Mouse (Mus musculus) olfactory bulb, adult 2 months (tissue): ENCODE data around the gene Dnase1l3.

Source experiments
- CTCF ChIP-seq: fragments of 200-500 bp; IDR thresholded peaks from 2 replicates; pipeline ENCODE4 v1.5.1; 2012; ENCODE audit warnings: low read depth, mild to moderate bottlenecking, low read length, moderate library complexity; ENCODE audit not compliant: insufficient read depth
- POLR2A ChIP-seq: fragments of 200-500 bp; IDR thresholded peaks from 2 replicates; pipeline ENCODE4 v1.6.1; 2012; ENCODE audit warnings: mild to moderate bottlenecking, low read depth, low read length, moderate library complexity; ENCODE audit not compliant: insufficient read depth

DNA sequence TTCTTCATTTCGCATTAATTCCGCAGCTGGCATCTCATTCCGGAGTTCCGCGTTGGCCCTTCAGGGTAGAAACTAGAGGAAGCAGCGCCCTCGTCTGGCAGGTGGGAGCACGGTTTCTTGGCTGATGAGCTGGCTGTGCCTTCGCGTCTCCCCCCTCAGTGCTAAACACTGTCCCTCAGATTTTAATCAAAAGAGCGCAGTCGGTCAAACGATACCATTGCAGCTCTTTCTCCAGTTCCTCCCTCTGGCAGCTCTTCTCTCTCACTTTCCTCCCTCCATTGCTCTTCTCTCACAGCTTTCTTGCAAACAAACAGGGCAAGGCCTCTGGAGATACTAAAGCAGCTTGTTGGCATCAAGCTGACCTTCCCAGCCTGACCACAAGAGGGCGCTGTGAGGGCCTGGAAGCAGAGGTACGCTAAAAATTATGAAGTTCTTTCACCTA, 2.9 kb upstream of the Dnase1l3 start:
- no peak for TF ChIP-seq POLR2A
- TF ChIP-seq CTCF, result peak; percentile 92
